Mouse (Mus musculus): ENCODE measurements around the gene B2m. TPM values are rescaled to one million over a fixed set of nuclear protein-coding genes. Genes with fewer than 3 reads are reported as not detected.
A peak's percentile ranks its signal among the peaks of the same experiment; 100 is the strongest.

The B2m gene
- total RNA-seq, 2 experiments from 2014 or later, result 114 to 128 TPM

- no peak for DNase-seq (ENCODE audit: low spot score in 2 of 2)
These were observed 39.3 kb downstream of the B2m start for GRCm38 (mm10) chr2:122186751-122187150.

- DNase-seq (ENCODE audit: low spot score in 2 of 2), result no peak
These were observed 44.4 kb downstream of the B2m start for GRCm38 (mm10) chr2:122191849-122192248.

GRCm38 (mm10) chr2:122194509-122194929 lies 47.0 kb downstream of the B2m start:
- DNase-seq (ENCODE audit: low spot score in 2 of 2), result peak in 1 of 2 experiments; percentile 64

- DNase-seq (ENCODE audit: low spot score in 2 of 2), result no peak
These were observed 54.0 kb downstream of the B2m start for GRCm38 (mm10) chr2:122201501-122201900.

Other genes starting within 250 kb of the B2m start
- gene Ctdspl2, start 191.7 kb upstream of the B2m start, total RNA-seq (2021), result 10 to 100 TPM; 32.8 to 36.3 TPM
- under 1 TPM; 0.12 to 0.25 TPM for gene Mageb3, start 191.6 kb upstream of the B2m start, total RNA-seq (2021)
- 10 to 100 TPM; 17.0 to 17.2 TPM for gene Eif3j1, start 119.1 kb upstream of the B2m start, total RNA-seq (2021)
- gene Spg11, start 29.3 kb upstream of the B2m start, total RNA-seq (2021), result 10 to 100 TPM; 14.3 to 14.7 TPM
- gene Trim69, start 13.0 kb downstream of the B2m start, total RNA-seq (2021), result not detected
- gene Patl2, start 38.5 kb downstream of the B2m start, total RNA-seq (2021), result not detected
- gene Terb2, start 38.6 kb downstream of the B2m start, total RNA-seq (2021), result not detected
- 10 to 100 TPM; 20.2 to 20.9 TPM for gene Sord, start 87.1 kb downstream of the B2m start, total RNA-seq (2021)
- gene Duox2, start 150.8 kb downstream of the B2m start, total RNA-seq (2021), result under 1 TPM in 1 of 2 experiments, not detected in 1; 0.07 TPM
- not detected for gene Duoxa2, start 151.2 kb downstream of the B2m start, total RNA-seq (2021)
- gene Duoxa1, start 166.0 kb downstream of the B2m start, total RNA-seq (2021), result under 1 TPM in 1 of 2 experiments, not detected in 1; 0.33 TPM
- not detected for gene Duox1, start 168.0 kb downstream of the B2m start, total RNA-seq (2021)
- 10 to 100 TPM; 58.8 to 61.2 TPM for gene Shf, start 221.5 kb downstream of the B2m start, total RNA-seq (2021)